Mouse (Mus musculus) midbrain, postnatal 0 days (tissue): ENCODE measurements around the gene Wfdc16. TPM values are rescaled to one million over a fixed set of nuclear protein-coding genes. Genes with fewer than 3 reads are reported as not detected.
"Not testable (repeated sequence)": the region's sequence is repeated elsewhere in the genome, so short reads cannot be mapped to it uniquely, and the experiment has no call there.

Source experiments
- ATAC-seq: fragments of 200-750 bp; cut with Nextera tagmentation; 2 replicates; pipeline ENCODE4 v1.8.0; 2017; ENCODE audit warnings: moderate number of reproducible peaks, mild to moderate bottlenecking, moderate TSS enrichment, moderate library complexity; ENCODE audit not compliant: low FRiP score
- DNase-seq: peaks from one replicate; pipeline ENCODE4 v3.0.0-alpha.2; 2015; ENCODE audit warnings: low spot score
- H3K27ac ChIP-seq: fragments of 300-500 bp; sonication (generic); 2 replicates; pipeline ENCODE4 v1.5.1; 2014; ENCODE audit warnings: low read depth, mild to moderate bottlenecking, low read length, mixed read lengths
- H3K27me3 ChIP-seq: fragments of 300-500 bp; sonication (generic); 2 replicates; pipeline ENCODE4 v1.6.1; 2014; ENCODE audit warnings: low read length, control low read depth, mixed read lengths; ENCODE audit not compliant: insufficient read depth
- H3K36me3 ChIP-seq: fragments of 300-500 bp; sonication (generic); 2 replicates; pipeline ENCODE4 v1.6.1; 2014; ENCODE audit warnings: low read length, control low read depth, mixed read lengths; ENCODE audit not compliant: insufficient read depth
- H3K4me1 ChIP-seq: fragments of 300-500 bp; sonication (generic); 2 replicates; pipeline ENCODE4 v1.6.1; 2014; ENCODE audit warnings: mild to moderate bottlenecking, control low read depth, antibody characterized with exemption, low read length, mixed read lengths; ENCODE audit not compliant: insufficient read depth
- H3K4me2 ChIP-seq: fragments of 300-500 bp; sonication (generic); 2 replicates; pipeline ENCODE4 v1.6.1; 2014; ENCODE audit warnings: low read depth, mild to moderate bottlenecking, low read length, mixed read lengths; ENCODE audit not compliant: poor library complexity, severe bottlenecking
- H3K4me3 ChIP-seq: fragments of 300-500 bp; sonication (generic); 2 replicates; pipeline ENCODE4 v1.5.1; 2014; ENCODE audit warnings: low read depth, mild to moderate bottlenecking, low read length, moderate library complexity
- H3K9ac ChIP-seq: fragments of 300-500 bp; sonication (generic); replicated peaks from 2 replicates; pipeline ENCODE4 v1.6.1; 2014; ENCODE audit warnings: mild to moderate bottlenecking, low read length, moderate library complexity, mixed read lengths; ENCODE audit not compliant: poor library complexity, severe bottlenecking
- H3K9me3 ChIP-seq: fragments of 300-500 bp; sonication (generic); 2 replicates; pipeline ENCODE4 v1.6.1; 2016; ENCODE audit warnings: low read length, control low read depth
- CTCF ChIP-seq: IDR thresholded peaks from 2 replicates; pipeline ENCODE4 v1.5.1; 2016; ENCODE audit warnings: antibody characterized with exemption, mild to moderate bottlenecking
- WGBS: fragments of 180-500 bp; shearing (Covaris S2); extraction: QIAGEN DNeasy Blood & Tissue Kit; methylation state at CpG from one replicate; pipeline ENCODE4 v1.1.7; 2014; 5-methylcytosine and 5-hydroxymethylcytosine counted together
- polyA plus RNA-seq: library from polyadenylated mRNA; unstranded; fragments of >200 nt; fragmentation: Nextera tagmentation; extraction: Ambion mirVana; gene quantifications from 2 replicates; pipeline ENCODE4 v1.2.1, GENCODE M21; 2015
- total RNA-seq: library from RNA; depleted of rRNA; stranded (reverse); fragments of >200 nt; gene quantifications from 2 replicates; pipeline ENCODE4 v1.2.3, GENCODE M21; 2014

The Wfdc16 gene
- total and polyA plus RNA-seq, 2 experiments from 2014 or later: not detected

- Histone ChIP-seq H3K27me3 (no peaks in the 10 kb centered on the region), H3K36me3 (no peaks in the 10 kb centered on the region), H3K27ac (no peak overlapping the region), H3K9me3 (no peaks in the 10 kb centered on the region; the same call in 1 of the 2 replicates), H3K4me3 (no peak overlapping the region), H3K4me1 (no peaks in the 10 kb centered on the region), H3K9ac (no peak overlapping the region), H3K4me2 (no peak overlapping the region)
- TF ChIP-seq CTCF: no peak
- DNase-seq: peak; percentile 5
- WGBS: 66% methylated on average over 13 of the region's 13 CpGs
- no peak for ATAC-seq
Observed at GRCm38 (mm10) chr2:164641881-164642673, 3.5 kb upstream of the Wfdc16 start.

GRCm38 (mm10) chr2:164641129-164641528 lies 2.5 kb upstream of the Wfdc16 start:
- Histone ChIP-seq H3K4me2 (no peak overlapping the region), H3K27ac (no peak overlapping the region), H3K9ac (no peak overlapping the region), H3K36me3 (no peaks in the 10 kb centered on the region), H3K27me3 (no peaks in the 10 kb centered on the region), H3K4me3 (no peak overlapping the region), H3K9me3 (no peaks in the 10 kb centered on the region), H3K4me1 (no peaks in the 10 kb centered on the region)
- DNase-seq (no peak), ATAC-seq (no peak)
- WGBS: 68% methylated on average over 7 of the region's 7 CpGs
- TF ChIP-seq CTCF: no peak

GRCm38 (mm10) chr2:164635266-164635665 lies 3.3 kb downstream of the Wfdc16 start:
- 81% methylated on average over 9 of the region's 9 CpGs for WGBS
- Histone ChIP-seq H3K27ac (no peak overlapping the region), H3K4me3 (no peak overlapping the region), H3K4me2 (no peak overlapping the region), H3K9me3 (no peaks in the 10 kb centered on the region), H3K4me1 (no peaks in the 10 kb centered on the region), H3K9ac (no peak overlapping the region), H3K27me3 (no peaks in the 10 kb centered on the region), H3K36me3 (no peaks in the 10 kb centered on the region)
- DNase-seq (no peak), ATAC-seq (no peak)
- TF ChIP-seq CTCF: peak; percentile 11; the same call in 1 of the 2 replicates

GRCm38 (mm10) chr2:164621775-164622174 lies 16.8 kb downstream of the Wfdc16 start:
- WGBS: 83% methylated on average over 4 of the region's 4 CpGs
- DNase-seq: no peak
- no peak for ATAC-seq
- TF ChIP-seq CTCF: no peak
- no peak overlapping the region for H3K27ac ChIP-seq
- no peaks in the 10 kb centered on the region for H3K4me1 ChIP-seq
- no peak overlapping the region for H3K9ac ChIP-seq
- H3K36me3 ChIP-seq: no peaks in the 10 kb centered on the region
- H3K4me3 ChIP-seq: no peak overlapping the region
- H3K4me2 ChIP-seq: no peak overlapping the region
- no peaks in the 10 kb centered on the region for H3K27me3 ChIP-seq
- no peaks in the 10 kb centered on the region for H3K9me3 ChIP-seq

- 85% methylated on average over 5 of the region's 5 CpGs for WGBS
- TF ChIP-seq CTCF: no peak
- ATAC-seq: no peak
Observed at GRCm38 (mm10) chr2:164619050-164619449, 19.5 kb downstream of the Wfdc16 start.

GRCm38 (mm10) chr2:164615386-164615785 lies 23.2 kb downstream of the Wfdc16 start:
- DNase-seq (no peak), ATAC-seq (no peak)
- Histone ChIP-seq H3K9ac (no peak overlapping the region), H3K4me3 (no peak overlapping the region), H3K9me3 (no peaks in the 10 kb centered on the region), H3K36me3 (no peaks in the 10 kb centered on the region), H3K4me1 (no peaks in the 10 kb centered on the region), H3K4me2 (no peak overlapping the region), H3K27ac (no peak overlapping the region), H3K27me3 (no peaks in the 10 kb centered on the region)
- no peak for TF ChIP-seq CTCF
- WGBS: 88% methylated on average over 3 of the region's 3 CpGs

More at GRCm38 (mm10) chr2:164619050-164619449, 19.5 kb downstream of the Wfdc16 start:
- no peaks in the 10 kb centered on the region for H3K4me1 ChIP-seq
- no peak overlapping the region for H3K4me3 ChIP-seq
- no peaks in the 10 kb centered on the region for H3K27me3 ChIP-seq
- H3K9ac ChIP-seq: no peak overlapping the region
- DNase-seq: no peak
- H3K4me2 ChIP-seq: no peak overlapping the region
- H3K9me3 ChIP-seq: no peaks in the 10 kb centered on the region
- H3K36me3 ChIP-seq: no peaks in the 10 kb centered on the region
- no peak overlapping the region for H3K27ac ChIP-seq

- not testable (repeated sequence) for H3K36me3 ChIP-seq, H3K4me2 ChIP-seq, H3K27me3 ChIP-seq, ATAC-seq, DNase-seq, H3K9me3 ChIP-seq, H3K4me3 ChIP-seq, H3K27ac ChIP-seq, H3K4me1 ChIP-seq, H3K9ac ChIP-seq
- WGBS: 52% methylated on average over 8 of the region's 8 CpGs
Observed at GRCm38 (mm10) chr2:164613471-164613870, 25.1 kb downstream of the Wfdc16 start, which contains the start of the genes Wfdc6b and Wfdc8. Gene Wfdc6b, plus strand, starts transcription at chr2:164613522. Gene Wfdc8, minus strand, starts transcription at chr2:164613626.
